ENCODE assay signal across 11 mouse cellular contexts in the genomic region with DNA sequence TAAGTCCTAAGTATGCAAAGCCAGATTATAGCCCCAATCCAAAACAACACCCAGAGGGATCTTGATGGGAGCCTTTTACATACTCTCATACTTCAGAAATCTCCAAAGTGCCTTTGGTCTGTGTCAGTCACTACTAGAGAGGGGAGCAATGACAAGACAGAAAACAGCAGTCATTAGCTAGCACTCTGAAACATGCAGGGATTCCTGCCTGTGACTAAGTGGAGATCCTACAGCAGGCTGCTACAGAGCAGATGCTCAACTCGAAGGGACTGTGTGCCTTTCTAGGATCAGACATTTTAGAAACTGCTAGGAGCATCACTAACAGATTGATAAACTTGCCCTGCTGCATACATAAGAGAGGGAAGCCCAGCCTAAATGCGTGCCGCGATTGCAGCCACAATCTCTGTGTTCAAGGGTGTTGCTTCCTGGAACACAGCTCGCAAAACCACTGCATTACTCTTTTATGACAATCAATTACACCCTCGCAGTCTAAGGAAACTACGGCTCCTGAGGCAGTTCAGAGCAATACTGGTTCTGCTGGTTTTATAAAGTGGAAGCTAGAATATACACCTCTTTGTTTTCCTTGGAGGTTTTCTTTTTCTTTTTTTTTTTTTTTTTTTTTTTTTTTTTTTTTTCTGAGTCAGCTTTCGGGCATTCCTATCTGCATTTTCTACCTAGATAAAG. TPM values are rescaled to one million over a fixed set of nuclear protein-coding genes. Genes with fewer than 3 reads are reported as not detected.
DNase-seq lines count a peak whose midpoint lies in the region; ATAC-seq lines count a peak whose summit lies in the region.
"Had no signal": no experiment of that assay in that cellular context is flagged by ENCODE, and none has a peak within 500 bp of the region (broad histone marks: within the 10 kb centered on the region; RNA-seq: fewer than 3 reads in every experiment).

No protein-coding gene starts in this region.

- H3K9ac ChIP-seq in limb, embryonic 15.5 days: no peak overlapping the region
- H3K9ac ChIP-seq: liver, embryonic 14.5 days had no signal

- ATAC-seq in frontal cortex, adult (ENCODE audit: low TSS enrichment): peak; percentile 95
- ATAC-seq in limb, embryonic 15.5 days (ENCODE audit: insufficient number of reproducible peaks, low FRiP score, low TSS enrichment, low read depth): no peak; the same call in 1 of the 2 replicates

- no peaks in the 10 kb centered on the region for H3K27me3 ChIP-seq in limb, embryonic 15.5 days

- H3K36me3 ChIP-seq in limb, embryonic 15.5 days: no peaks in the 10 kb centered on the region

- H3K4me1 ChIP-seq in limb, embryonic 15.5 days: peaks cover 18% of the 10 kb centered on the region

- no peaks in the 10 kb centered on the region for H3K9me3 ChIP-seq in limb, embryonic 15.5 days

- no peak for DNase-seq in frontal cortex, postnatal 10 days (ENCODE audit: low spot score in 2 of 2)
- DNase-seq in layer of hippocampus, adult 9-11 months: peak; percentile 28
- no peak for DNase-seq in layer of hippocampus, postnatal 10 days (ENCODE audit: low spot score in 2 of 2)
- DNase-seq in R1 (ENCODE audit: low read depth, low spot score): peak; percentile 14
- no peak for DNase-seq in gastrocnemius, postnatal 25 days
- DNase-seq in adrenal gland, postnatal 4 days (ENCODE audit: low spot score in 2 of 2): no peak
- DNase-seq: cerebellum, postnatal 36 days; thymus, adult 2 months had no signal

- 11% methylated on average over 8 of the region's 8 CpGs for WGBS in limb, embryonic 15.5 days

- 0 out of 2 replicates have a peak overlapping the region, but pooled peaks have one; percentile 27 for H3K27ac ChIP-seq in limb, embryonic 15.5 days
- H3K27ac ChIP-seq: liver, embryonic 14.5 days had no signal

- no peak overlapping the region for H3K4me2 ChIP-seq in limb, embryonic 15.5 days

- H3K4me3 ChIP-seq in limb, embryonic 15.5 days: no peak overlapping the region

RNA-seq across cellular contexts. Expression of gene Tmtc2, which starts 50.7 kb away (rescaled TPM):
- total RNA-seq in layer of hippocampus, postnatal 10 days (2021): 10 to 100 TPM; 10.7 to 11.0 TPM
- polyA plus RNA-seq in limb, embryonic 15.5 days (2015; fragmentation: Nextera tagmentation; extraction: Ambion mirVana): 19.0 and 22.0 TPM in 2 replicates
- 1 to 10 TPM; 1.2 to 1.3 TPM for total RNA-seq in gastrocnemius, postnatal 25 days (2021)
- total RNA-seq in adrenal gland, postnatal 4 days (2021): 10 to 100 TPM; 11.8 to 13.1 TPM

Comparison
In these comparisons a context has a peak if more than half of its experiments do, and no peak if none do; other contexts are left out.
1. DNase-seq: peak in layer of hippocampus, adult 9-11 months (single experiment) and R1 (single experiment); none in frontal cortex, postnatal 10 days (0 of 2), layer of hippocampus, postnatal 10 days (0 of 2), gastrocnemius, postnatal 25 days (single experiment) and adrenal gland, postnatal 4 days (0 of 2).
2. RNA of gene Tmtc2, which starts 50.7 kb away (total RNA-seq): 11.8 to 13.1 TPM in adrenal gland, postnatal 4 days and 10.7 to 11.0 TPM in layer of hippocampus, postnatal 10 days; 1.2 to 1.3 TPM in gastrocnemius, postnatal 25 days; every median in the first group is over 4 times any median in the second.